Mouse (Mus musculus) 3T3-L1 (cell line): ENCODE measurements around the gene Gps2.

ENCODE experiments used
- DNase-seq: peaks from one replicate; pipeline ENCODE4 v3.0.0-alpha.2; 2015; ENCODE audit warnings: low read depth, low spot score

Gene Gps2

DNA sequence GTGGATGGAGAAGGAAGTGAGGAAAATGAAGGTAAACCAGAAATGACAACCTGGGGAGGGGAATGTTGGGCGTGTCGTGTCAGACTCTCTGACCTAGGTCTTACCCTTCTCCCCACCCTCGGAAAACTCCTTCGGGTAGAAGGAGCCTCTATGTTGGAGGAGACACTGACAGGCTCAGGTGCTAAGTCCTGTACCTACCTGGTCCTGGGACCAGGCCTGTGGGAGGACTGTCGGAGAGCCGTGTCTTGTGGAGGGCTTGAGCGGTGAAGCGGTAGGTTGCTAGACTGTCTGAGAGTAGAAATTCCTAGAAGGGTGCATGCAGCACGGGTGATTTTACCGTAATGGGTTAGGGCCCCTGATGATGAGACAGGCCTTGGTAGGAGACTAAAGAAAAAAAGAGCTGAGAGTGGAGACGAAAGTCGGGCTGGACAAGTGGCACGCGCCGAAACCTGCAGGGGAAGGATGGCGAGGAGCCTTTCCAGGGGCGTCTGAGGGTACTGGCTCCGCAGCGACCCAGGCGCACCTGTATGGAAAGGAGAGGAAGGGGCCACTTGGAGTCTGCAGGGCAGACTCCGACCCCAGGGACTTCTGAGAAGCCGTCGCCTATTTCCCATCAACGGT lies 51.1 kb downstream of the Gps2 start, which contains the start of gene Cldn7:
Gene Cldn7 (plus strand): TSS at position 130 of the 621 bp plus-strand sequence.
- DNase-seq: no peak

DNA sequence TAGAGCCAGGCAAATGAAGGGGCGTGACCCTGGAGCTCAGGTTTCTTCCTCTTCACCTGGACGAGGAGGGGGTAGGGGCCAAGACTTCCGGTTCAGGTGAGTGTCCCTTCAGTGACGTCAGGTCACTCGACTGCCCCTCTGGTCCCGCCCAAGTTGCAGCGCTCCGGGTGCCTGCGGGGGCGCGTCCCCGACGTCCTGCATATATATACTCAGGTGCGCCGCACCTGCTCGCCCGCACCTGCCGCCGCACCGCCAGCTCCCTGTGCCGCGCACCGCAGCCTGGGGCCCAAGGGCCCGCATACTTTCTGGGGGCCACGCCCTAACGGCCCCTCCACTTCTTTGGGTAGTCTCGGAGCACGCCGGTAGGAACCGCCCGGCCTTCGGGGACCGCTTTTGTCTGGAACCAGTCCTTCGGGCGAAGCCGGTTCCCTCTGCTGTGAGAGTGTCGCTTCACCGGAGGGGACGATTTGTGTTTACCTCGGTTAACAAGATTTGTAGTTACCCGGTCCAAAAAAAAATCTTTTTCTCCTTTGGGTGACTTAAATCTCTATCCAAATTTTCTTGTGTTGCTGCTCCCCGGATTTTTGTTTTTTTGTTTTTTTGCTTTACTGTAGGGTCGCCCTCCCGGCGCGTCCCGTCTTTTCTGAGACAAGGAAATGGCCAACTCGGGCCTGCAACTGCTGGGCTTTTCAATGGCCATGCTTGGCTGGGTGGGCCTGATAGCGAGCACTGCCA lies 51.8 kb downstream of the Gps2 start:
- DNase-seq: no peak
